Mouse (Mus musculus) R1 (cell line): ENCODE measurements at regions not wholly inside any gene's neighbourhood (a gene's known extent, or its start where the extent isn't known, plus 50 kb on each side); places are given as distances from the start of the nearest gene placed in this dataset.

Experiments used
- DNase-seq: peaks from one replicate; pipeline ENCODE4 v3.0.0-alpha.2; 2018; ENCODE audit warnings: low read depth, low spot score

DNA sequence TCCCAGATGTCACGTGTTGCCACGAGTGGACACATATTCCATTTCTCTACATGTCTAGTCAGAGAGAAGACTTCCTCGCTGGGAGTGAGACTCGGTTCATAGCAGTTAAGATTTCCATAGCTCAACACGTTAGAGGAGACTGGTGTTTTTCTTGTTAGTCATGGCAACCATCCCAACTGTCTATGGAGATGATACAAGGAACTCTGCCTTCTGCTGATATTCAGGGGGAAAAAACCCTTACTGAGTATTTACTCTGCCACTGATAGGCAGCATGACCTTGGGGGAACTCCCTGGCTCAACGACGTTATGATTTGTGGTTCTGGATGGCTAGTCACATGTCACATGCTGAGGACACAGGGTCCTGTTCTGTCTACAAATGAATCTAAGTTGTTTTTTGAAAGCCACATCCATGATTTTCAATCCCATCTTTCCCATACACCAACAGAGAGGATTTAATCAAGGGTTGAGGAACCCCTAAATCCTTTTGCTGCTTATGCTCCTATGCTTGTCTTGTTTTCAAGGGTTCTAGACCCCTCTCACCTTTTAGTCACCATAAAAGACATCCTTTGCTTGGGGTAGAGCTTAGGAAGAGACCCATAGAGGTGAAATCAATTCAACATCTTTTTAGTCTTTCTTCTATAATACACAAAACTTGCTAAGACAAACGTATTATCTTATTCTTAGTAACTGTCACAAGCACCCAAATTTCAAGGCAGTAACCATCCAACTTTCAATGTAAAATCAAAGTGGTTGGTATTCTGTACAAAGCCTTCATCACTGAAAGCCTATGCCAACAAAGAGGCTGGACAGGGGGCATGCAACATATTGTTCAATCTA is 50.2 kb upstream of the Adtrp start:
- DNase-seq = no peak
